ENCODE assay signal across 19 mouse cellular contexts in the genomic region with DNA sequence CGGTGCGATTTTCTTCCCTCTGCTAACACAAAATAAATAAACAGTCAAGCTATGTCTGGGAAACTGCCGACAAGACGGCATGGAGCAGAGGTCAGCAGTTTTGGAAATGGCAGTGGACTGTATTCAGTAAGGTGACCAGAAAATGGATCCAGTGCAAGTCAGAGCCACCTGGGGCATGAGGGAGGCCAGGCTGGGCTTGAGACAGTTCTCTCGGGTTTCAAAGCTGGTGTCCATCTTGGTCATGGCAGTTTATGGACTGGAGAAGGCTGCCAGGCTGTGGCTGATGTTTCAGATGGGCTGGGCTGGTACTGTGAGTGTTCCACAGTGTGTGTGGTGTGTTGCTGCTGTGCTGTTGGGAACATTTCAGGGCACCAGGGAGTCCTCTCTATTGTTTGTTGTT.
DNase-seq lines count a peak whose midpoint lies in the region; ATAC-seq lines count a peak whose summit lies in the region.
"Had no signal": no experiment of that assay in that cellular context is flagged by ENCODE, and none has a peak within 500 bp of the region (broad histone marks: within the 10 kb centered on the region; RNA-seq: fewer than 3 reads in every experiment).

No protein-coding gene starts in this region.

- H3K9me3 ChIP-seq in forebrain, embryonic 10.5 days, result no peaks in the 10 kb centered on the region
- H3K9me3 ChIP-seq in forebrain, embryonic 11.5 days (ENCODE audit: control insufficient read depth, low read length), result no peaks in the 10 kb centered on the region
- H3K9me3 ChIP-seq in neural tube, embryonic 11.5 days (ENCODE audit: control insufficient read depth, low read length), result no peaks in the 10 kb centered on the region
- H3K9me3 ChIP-seq in midbrain, embryonic 14.5 days (ENCODE audit: control insufficient read depth, low read length), result no peaks in the 10 kb centered on the region
- H3K9me3 ChIP-seq: embryonic facial prominence, embryonic 10.5 days; heart, embryonic 10.5 days had no signal

- H3K4me2 ChIP-seq in forebrain, embryonic 11.5 days (ENCODE audit: low read depth, low read length, severe bottlenecking), result no peak overlapping the region
- H3K4me2 ChIP-seq in neural tube, embryonic 11.5 days (ENCODE audit: low read depth), result no peak overlapping the region
- no peak overlapping the region for H3K4me2 ChIP-seq in midbrain, embryonic 14.5 days (ENCODE audit: low read length)
- H3K4me2 ChIP-seq: liver, embryonic 11.5 days had no signal

- no peak overlapping the region for H3K4me3 ChIP-seq in forebrain, embryonic 10.5 days
- no peak overlapping the region for H3K4me3 ChIP-seq in forebrain, embryonic 11.5 days (ENCODE audit: low read depth, low read length)
- no peak overlapping the region for H3K4me3 ChIP-seq in neural tube, embryonic 11.5 days (ENCODE audit: low read depth, low read length)
- no peak overlapping the region for H3K4me3 ChIP-seq in midbrain, embryonic 14.5 days (replicated peaks; ENCODE audit: low read depth, low read length)
- H3K4me3 ChIP-seq: embryonic facial prominence, embryonic 10.5 days; heart, embryonic 10.5 days had no signal

- intact Hi-C loops in left cerebral cortex, postnatal 36 days (cut with DNase I), result loop anchor here (10.0 kb wide), 1 partner anchor 163 kb away; no protein-coding TSS in a partner anchor
- intact Hi-C loops in left cerebral cortex, postnatal 14 days (cut with DNase I), result no loop called here

- 0 out of 2 replicates have a peak overlapping the region, but pooled peaks have one; percentile 20 for H3K27ac ChIP-seq in forebrain, embryonic 10.5 days
- H3K27ac ChIP-seq in forebrain, embryonic 11.5 days (ENCODE audit: low read depth, low read length), result no peak overlapping the region
- H3K27ac ChIP-seq in neural tube, embryonic 11.5 days (ENCODE audit: low read depth, low read length), result peak overlapping the region; percentile 47
- H3K27ac ChIP-seq in midbrain, embryonic 14.5 days (replicated peaks; ENCODE audit: low read depth, low read length), result peak overlapping the region; percentile 60
- H3K27ac ChIP-seq: embryonic facial prominence, embryonic 10.5 days; heart, embryonic 10.5 days had no signal

- no peak for DNase-seq in forebrain, embryonic 10.5 days (ENCODE audit: extremely low spot score, low spot score)
- no peak for DNase-seq in forebrain, embryonic 11.5 days (ENCODE audit: low spot score)
- no peak for DNase-seq in neural tube, embryonic 11.5 days (ENCODE audit: low spot score)
- DNase-seq in neural tube, embryonic 10.5 days (ENCODE audit: extremely low spot score, low spot score), result no peak
- no peak for DNase-seq in midbrain, embryonic 14.5 days
- no peak for DNase-seq in left cerebral cortex, postnatal 36 days (ENCODE audit: low spot score in 2 of 2)
- DNase-seq in cerebellum, postnatal 4 days (ENCODE audit: low spot score in 2 of 2), result no peak
- no peak for DNase-seq in left cerebral cortex, postnatal 14 days (ENCODE audit: low spot score in 2 of 2)
- DNase-seq: cerebellum, adult 11-12 months; cerebellum, postnatal 36 days; heart, postnatal 10 days; kidney, postnatal 36 days; left cerebral cortex, postnatal 4 days; lung, adult 2 months; lung, postnatal 36 days; right cerebral cortex, postnatal 4 days had no signal

- H3K27me3 ChIP-seq in forebrain, embryonic 10.5 days (ENCODE audit: poor library complexity, severe bottlenecking), result no peaks in the 10 kb centered on the region
- no peaks in the 10 kb centered on the region for H3K27me3 ChIP-seq in forebrain, embryonic 11.5 days (ENCODE audit: control insufficient read depth, insufficient read depth, low read length)
- H3K27me3 ChIP-seq in neural tube, embryonic 11.5 days (ENCODE audit: control insufficient read depth, insufficient read depth, low read length), result no peaks in the 10 kb centered on the region
- H3K27me3 ChIP-seq in midbrain, embryonic 14.5 days (ENCODE audit: control insufficient read depth, insufficient read depth, low read length), result no peaks in the 10 kb centered on the region

- H3K9ac ChIP-seq in forebrain, embryonic 11.5 days (ENCODE audit: low read length), result no peak overlapping the region
- no peak overlapping the region for H3K9ac ChIP-seq in neural tube, embryonic 11.5 days (ENCODE audit: low read length)
- H3K9ac ChIP-seq in midbrain, embryonic 14.5 days (replicated peaks; ENCODE audit: low read length), result no peak overlapping the region

- peaks cover 25% of the 10 kb centered on the region for H3K4me1 ChIP-seq in forebrain, embryonic 10.5 days
- no peaks in the 10 kb centered on the region for H3K4me1 ChIP-seq in forebrain, embryonic 11.5 days (replicated peaks; ENCODE audit: control insufficient read depth, insufficient read depth, low read length)
- H3K4me1 ChIP-seq in neural tube, embryonic 11.5 days (ENCODE audit: control insufficient read depth, insufficient read depth, low read length), result peaks cover 6% of the 10 kb centered on the region
- H3K4me1 ChIP-seq in midbrain, embryonic 14.5 days (ENCODE audit: control insufficient read depth, insufficient read depth, low read length), result no peaks in the 10 kb centered on the region; the same call in 1 of the 2 replicates

- 64% methylated on average over 5 of the region's 5 CpGs for WGBS in forebrain, embryonic 10.5 days
- WGBS in forebrain, embryonic 11.5 days, result 55% methylated on average over 5 of the region's 5 CpGs
- WGBS in neural tube, embryonic 11.5 days, result 32% methylated on average over 5 of the region's 5 CpGs
- 67% methylated on average over 5 of the region's 5 CpGs for WGBS in midbrain, embryonic 14.5 days

- no peaks in the 10 kb centered on the region for H3K36me3 ChIP-seq in forebrain, embryonic 10.5 days (replicated peaks)
- H3K36me3 ChIP-seq in forebrain, embryonic 11.5 days (ENCODE audit: control insufficient read depth, insufficient read depth, low read length), result no peaks in the 10 kb centered on the region
- H3K36me3 ChIP-seq in neural tube, embryonic 11.5 days (ENCODE audit: control insufficient read depth, insufficient read depth, low read length), result no peaks in the 10 kb centered on the region
- H3K36me3 ChIP-seq in midbrain, embryonic 14.5 days (ENCODE audit: control insufficient read depth, insufficient read depth, low read length), result no peaks in the 10 kb centered on the region
- H3K36me3 ChIP-seq: embryonic facial prominence, embryonic 10.5 days; heart, embryonic 10.5 days had no signal

- ATAC-seq in forebrain, embryonic 11.5 days (replicated peaks; ENCODE audit: low FRiP score), result no peak
- ATAC-seq in neural tube, embryonic 11.5 days (ENCODE audit: insufficient read depth, low FRiP score, low TSS enrichment), result no peak; the same call in 1 of the 2 replicates
- no peak for ATAC-seq in midbrain, embryonic 14.5 days (ENCODE audit: low FRiP score, low TSS enrichment)
